Mouse (Mus musculus): ENCODE measurements around the gene Tbc1d25. TPM values are rescaled to one million over a fixed set of nuclear protein-coding genes. Genes with fewer than 3 reads are reported as not detected.

Gene Tbc1d25
- polyA plus RNA-seq, 1 experiment: 11.7 TPM

DNA sequence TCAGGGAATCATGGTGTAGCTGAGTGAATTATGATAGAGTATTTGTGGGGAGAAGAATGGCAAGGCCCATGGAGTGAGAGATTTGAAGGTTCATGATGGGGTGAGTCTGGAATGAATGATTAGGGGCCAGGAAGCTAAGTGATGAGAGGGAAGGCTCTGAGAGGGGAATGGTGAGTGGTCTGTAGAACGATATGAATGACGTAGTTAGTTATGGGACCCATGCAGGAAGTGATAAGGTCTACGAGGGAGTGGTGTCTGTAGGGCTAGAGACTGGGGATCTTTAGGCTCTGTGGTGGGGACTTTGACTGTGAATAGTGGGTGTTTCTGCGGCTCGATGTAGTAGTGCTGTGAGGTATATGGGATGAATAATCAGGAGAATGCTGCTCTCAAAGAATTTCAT, 3.7 kb upstream of the Tbc1d25 start:
- no peak for DNase-seq (ENCODE audit: low spot score)

DNA sequence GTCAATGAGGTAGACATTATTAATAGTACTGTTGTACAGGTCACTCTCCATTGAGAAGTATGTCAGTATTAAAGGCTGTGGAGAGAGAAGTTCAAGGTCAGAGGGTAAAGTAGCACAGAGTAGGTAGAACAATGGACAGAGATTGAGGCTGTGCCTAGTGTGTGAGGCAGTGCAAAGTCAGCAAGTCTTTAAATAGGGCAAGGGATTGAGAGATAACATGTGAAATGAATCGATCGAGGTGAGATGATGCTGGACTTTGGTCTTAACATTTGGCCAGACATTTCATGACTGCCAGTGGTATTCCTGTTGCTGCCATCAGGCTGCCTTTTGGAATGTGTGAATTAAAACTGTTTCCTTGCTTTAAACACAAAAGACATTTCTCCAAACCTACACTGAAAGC, 2.9 kb upstream of the Tbc1d25 start:
- DNase-seq (ENCODE audit: low spot score): no peak

DNA sequence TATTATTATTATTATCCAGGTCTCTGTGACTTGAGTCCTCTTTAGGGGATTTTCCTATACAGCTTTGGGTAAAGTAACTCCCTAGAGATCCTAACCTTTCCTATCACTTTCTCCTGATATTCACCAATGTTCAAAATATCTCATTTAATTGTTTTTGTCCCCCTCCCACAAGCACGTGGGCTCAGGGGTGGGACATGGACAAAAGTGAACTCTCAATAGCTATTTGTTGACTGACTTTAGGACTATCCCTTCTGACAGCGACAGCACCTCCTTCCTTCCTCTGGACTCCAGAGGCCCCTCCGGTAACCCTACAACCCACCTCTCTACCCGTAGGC, 845 bp downstream of the Tbc1d25 start:
- DNase-seq (ENCODE audit: low spot score): no peak

GRCm38 (mm10) chrX:8167716-8168647, 8.0 kb downstream of the Tbc1d25 start:
- DNase-seq (ENCODE audit: low spot score): no peak

DNA sequence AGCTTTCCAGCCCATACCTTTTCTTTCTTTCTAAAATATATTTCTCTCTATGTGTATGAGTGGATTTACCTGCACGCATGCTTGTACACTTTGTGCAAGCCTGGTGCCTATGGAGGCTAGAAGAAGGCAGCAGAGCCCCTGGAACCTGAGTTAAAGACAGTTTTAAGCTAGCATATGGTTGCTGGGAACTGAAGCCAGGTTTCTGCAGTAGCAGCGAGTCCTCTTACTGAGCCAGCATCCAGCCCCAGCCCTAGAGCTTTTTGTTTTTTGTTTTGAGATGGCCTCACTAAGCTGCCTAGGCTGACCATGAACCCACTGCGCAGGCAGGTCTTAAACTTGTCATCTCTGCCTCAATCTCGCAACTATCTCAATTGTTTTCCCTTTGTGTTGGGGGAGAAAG, 11.5 kb downstream of the Tbc1d25 start:
- DNase-seq (ENCODE audit: low spot score): no peak

DNA sequence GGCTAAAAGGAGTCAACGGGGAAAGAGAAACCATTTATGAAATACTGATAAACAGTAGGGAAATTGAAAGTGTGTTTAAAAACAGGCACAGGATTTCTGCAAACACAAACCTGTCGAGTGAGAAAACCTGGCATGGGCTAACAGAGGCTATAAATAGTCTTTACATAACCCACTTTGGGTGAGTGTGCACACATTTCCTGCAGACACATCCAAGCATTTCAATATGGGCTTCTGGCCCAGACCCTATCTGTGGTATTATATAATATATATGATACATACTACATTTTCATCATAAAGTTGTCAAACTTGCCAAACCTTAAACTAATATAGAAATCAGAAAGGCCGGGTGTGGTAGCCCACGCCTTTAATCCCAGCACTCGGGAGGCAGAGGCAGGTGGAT, 12.9 kb downstream of the Tbc1d25 start:
- no peak for DNase-seq (ENCODE audit: low spot score)

DNA sequence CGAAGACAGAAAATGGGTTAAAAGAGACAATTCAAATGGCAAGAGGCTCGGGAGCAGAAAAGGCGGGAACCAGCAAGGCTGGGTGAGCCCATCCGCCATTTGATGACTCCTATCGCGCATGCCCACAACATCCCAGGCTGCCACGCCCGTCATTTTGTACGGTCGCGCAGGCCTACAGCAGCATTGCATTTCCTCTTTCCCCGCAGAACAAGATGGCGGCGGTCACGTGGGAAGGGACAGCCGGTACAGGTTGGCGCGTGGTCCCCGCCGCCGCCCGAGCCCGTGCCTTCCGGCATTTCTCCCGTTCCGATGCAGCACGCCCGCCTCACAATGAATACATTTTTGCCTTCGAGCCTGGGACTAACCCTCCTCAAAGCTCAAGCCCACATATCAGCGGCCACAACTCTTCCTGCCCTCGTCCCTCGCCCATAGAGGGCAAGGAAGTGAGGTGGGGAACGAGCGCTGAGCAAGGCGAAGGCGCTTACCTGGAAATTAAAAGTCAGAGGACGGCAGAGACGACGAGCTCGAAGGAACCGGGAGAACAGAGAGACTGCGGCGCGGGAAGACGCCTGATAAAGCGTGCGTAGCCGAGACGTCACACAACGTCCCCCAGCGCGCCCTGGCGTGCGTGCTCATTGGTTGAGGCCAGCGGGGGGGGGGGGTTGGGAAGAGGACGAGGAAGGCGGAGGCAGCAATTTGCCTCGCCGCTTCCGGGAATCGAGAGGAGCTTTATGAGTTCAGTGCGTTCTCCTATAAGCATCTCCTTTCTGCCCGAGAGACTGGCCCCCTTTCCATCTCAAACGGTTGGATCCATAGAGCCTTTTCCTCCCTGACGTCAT, 30.6 kb downstream of the Tbc1d25 start, which contains the start of gene Rbm3:
Rbm3 (minus strand) TSS at position 728 of the 839 bp plus-strand sequence.
- peak; percentile 54 for DNase-seq (ENCODE audit: low spot score)

GRCm38 (mm10) chrX:8143750-8144149, 32.2 kb downstream of the Tbc1d25 start:
- DNase-seq (ENCODE audit: low spot score): no peak

DNA sequence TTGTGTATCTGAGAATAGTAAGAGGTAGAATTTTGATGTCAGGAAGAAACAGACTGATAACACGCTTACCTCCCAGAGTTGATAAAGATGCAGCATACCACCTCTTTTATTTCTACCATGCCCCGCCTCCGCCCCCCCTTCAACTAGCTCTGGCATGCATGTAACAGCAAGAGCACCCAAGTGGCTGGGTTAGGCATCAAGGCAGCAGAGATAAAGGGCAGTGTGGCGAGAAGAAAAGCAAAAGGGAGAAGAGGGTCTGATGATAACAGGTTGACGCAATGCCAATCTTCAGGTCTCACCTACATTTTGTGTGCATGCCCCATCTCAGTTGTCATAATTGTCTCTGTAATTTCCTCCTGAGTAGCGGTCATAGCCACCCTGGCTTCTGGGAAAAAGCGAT, 33.0 kb downstream of the Tbc1d25 start:
- DNase-seq (ENCODE audit: low spot score): no peak

DNA sequence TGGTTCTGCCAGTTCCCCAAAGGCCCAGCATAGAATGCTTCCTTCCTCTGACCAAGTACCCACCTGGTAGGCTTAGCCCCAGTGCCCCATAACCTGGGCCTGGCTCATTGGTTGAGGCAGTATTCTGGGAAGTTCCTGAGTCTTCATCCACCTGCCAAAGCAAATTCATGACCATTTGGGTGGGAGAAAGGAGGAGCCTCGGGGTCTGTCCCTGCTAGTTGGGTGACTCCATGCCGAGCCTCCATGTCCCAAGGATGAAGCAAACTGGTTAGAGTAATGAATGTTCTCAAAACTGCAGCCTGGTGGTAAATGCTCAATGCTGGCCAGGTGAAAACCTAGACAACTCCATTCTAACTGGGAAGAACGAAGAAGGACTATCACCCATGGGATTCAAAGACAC, 34.9 kb downstream of the Tbc1d25 start:
- DNase-seq (ENCODE audit: low spot score): no peak

- DNase-seq (ENCODE audit: low spot score): no peak
These were observed 35.5 kb downstream of the Tbc1d25 start for GRCm38 (mm10) chrX:8140446-8140845.

DNA sequence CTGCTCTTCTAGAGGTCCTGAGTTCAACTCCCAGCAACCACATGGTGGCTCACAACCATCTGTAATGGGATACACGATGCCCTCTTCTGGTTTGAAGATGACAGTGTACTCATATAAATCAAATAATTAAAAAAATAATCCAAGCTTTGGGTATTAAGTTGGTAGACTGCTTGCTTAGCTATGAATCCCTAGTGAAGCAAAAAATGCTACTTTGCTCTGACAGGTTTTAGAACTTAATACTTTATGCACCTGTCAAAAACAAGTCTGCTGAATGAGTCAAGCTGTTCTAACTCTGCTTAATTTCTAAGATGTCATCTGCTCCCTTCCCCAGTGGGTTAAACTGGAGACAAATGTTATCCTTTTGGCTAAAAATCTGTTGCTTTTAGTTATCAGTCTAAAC, 36.5 kb downstream of the Tbc1d25 start:
- DNase-seq (ENCODE audit: low spot score): no peak

DNA sequence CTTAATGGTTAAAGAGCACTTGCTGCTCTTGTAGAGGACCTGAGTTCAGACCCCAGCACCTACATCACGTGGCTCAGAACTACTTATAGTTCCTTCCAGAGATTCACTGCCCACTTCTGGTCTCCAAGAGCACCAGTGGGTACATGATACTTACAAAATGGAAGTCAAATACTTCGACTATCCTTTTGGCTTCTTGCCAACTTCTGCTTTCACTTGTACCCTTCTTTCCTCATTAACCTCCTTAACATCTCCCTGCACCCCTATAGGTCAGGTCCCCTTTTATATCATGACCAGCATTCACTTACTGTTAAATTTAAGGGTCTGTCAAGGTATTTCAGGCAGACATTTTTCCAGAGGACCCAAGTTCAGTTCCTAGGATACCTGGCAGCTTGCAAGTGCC, 40.1 kb downstream of the Tbc1d25 start:
- no peak for DNase-seq (ENCODE audit: low spot score)

- DNase-seq (ENCODE audit: low spot score): peak; percentile 58
These were observed 43.7 kb downstream of the Tbc1d25 start, which contains the start of gene Wdr13 for GRCm38 (mm10) chrX:8132017-8132976. Wdr13 (minus strand) TSS chrX:8132892.

GRCm38 (mm10) chrX:8131393-8131792, 44.6 kb downstream of the Tbc1d25 start:
- DNase-seq (ENCODE audit: low spot score): no peak

DNA sequence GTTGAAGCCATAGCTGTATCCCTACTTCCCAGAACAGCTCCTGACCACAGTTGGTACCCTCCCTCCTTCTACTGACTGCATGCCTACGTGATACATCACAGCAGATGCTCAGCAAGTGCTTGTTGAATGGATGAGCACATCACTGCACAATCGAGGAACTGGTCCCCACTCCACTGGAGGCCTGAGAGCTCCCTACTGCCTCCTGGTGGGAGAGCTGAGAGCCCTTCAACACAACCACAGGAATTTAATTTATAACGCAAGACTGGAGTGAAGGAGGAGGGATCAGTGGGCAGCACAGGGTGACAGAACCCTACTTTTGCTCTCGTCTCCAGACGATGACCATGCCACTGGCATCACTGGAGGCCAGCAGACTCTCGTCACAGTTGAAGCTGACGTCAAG, 50.7 kb downstream of the Tbc1d25 start:
- DNase-seq (ENCODE audit: low spot score): no peak

GRCm38 (mm10) chrX:8123821-8124470, 52.0 kb downstream of the Tbc1d25 start:
- DNase-seq (ENCODE audit: low spot score): no peak

DNA sequence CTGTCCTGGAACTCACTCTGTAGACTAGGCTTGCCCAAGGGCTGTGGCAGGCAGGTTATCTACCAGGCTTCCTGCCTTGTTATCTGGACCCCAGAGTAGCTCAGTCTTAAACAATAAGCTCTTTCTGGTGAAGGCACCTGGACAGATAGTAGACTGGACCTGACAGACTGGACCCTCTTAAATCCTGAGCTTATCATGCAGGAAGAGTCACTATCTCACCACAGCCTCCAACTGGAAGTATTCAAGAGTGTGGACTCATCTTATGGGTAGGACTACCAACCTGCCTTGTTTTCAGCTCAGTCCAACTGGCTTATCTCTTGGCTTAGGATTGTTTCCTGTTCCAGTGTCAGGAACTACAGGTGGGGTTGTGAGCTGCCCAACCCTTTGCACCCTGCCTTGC, 58.7 kb downstream of the Tbc1d25 start:
- DNase-seq (ENCODE audit: low spot score): no peak

DNA sequence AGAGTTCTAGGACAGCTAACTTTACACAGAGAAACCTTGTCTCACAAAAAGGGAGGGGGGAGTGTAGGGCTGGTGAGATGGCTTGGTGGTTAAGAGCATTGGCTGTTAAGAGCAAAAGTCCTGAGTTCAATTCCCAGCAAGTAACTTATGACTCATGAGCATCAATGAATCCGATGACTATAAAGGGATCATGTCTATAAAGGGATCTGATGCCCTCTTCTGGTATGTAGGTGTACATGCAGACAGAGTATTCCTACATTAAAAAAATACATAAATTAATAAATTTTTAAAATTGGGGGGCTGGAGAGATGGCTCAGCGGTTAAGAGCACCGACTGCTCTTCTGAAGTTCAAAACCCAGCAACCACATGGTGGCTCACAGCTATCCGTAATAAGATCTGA, 60.7 kb downstream of the Tbc1d25 start:
- no peak for DNase-seq (ENCODE audit: low spot score)

DNA sequence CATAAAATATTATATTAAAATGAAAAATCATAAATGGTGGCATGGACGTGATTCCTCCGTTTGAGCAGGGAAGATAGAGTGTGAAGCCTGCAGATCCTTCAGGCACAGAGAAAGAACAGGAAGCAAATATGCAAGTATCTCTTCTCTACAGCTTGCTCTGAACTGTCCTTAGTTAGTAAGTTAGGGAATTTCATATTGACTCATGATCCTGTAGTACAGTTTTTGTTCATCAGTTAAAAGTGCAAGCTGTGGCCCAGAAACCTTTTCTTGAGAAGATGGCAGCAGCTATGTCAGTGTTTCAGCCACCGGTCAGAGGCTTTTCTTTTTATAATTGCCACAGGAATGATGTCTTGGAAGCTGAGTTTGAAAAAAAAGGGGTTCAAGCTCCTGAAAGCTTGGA, 71.0 kb downstream of the Tbc1d25 start:
- DNase-seq (ENCODE audit: low spot score): no peak

Data from urinary bladder, adult 2 months (tissue).